Mouse (Mus musculus): Measurements from ENCODE around the gene Rapgef6. TPM values are rescaled to one million over a fixed set of nuclear protein-coding genes. Genes with fewer than 3 reads are reported as not detected.

The Rapgef6 gene
- polyA plus RNA-seq (2012; rRNA removed): 73.9 and 82.0 TPM in 2 replicates

DNA sequence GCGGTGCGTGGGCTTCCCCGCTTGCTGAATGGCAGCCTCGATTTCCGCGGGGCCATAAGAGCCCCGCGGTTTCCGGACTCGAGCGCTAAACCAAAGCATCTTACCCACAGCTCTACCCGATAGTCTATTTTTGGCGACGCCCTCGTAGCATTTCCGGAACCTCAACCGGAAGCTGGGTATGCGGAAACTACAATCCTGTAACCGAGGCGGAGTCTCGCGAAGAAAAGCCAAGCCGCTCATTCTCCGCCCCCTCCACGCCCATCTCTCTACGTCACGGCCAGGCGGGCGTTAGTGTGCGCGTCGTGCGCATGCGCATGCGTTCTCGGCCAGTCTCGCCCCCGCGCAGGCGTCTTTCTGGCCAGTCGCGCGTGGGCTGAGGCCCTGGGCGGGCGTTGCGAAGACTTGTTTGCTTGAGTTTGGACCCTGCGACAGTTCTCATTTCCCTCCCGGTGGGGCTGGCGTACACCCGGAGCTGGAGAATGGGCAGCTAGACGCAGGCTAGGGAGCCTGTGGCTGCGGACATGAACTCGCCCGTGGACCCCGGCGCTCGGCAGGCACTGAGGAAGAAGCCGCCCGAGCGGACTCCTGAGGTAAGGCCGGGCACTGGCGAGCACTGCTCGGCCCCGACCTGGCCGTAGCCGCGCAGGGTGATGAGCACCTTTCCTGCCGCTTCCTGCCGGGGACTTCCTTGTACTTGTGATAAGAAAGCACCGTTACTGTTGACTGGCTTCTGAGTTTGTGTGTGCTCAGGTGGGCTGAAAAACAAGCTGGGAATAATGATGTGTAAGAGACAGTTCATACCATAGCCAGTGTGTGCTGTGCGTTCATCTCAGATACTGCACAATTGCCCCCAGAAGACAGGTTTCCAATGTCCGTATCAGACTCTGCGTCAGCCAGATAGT is at the start of gene Rapgef6:
Rapgef6 (plus strand) TSS at position 319 of the 902 bp plus-strand sequence.
- peak within 1 kb of the TSS; percentile 66 for H3K27ac ChIP-seq (ENCODE audit: control insufficient read depth, insufficient read depth, low read length)
- peak; percentile 99 for DNase-seq
- H3K4me3 ChIP-seq (ENCODE audit: control insufficient read depth, insufficient read depth, low read length): peak within 1 kb of the TSS; percentile 77
- H3K27me3 ChIP-seq (ENCODE audit: control insufficient read depth, insufficient read depth, low read length): no peaks in the 10 kb centered on the region
- peaks cover 6% of the 10 kb centered on the region for H3K4me1 ChIP-seq (replicated peaks; ENCODE audit: control insufficient read depth, insufficient read depth, low read length)
- TF ChIP-seq POLR2A (IDR thresholded peaks at IDR 0.05; ENCODE audit: control insufficient read depth, extremely low read depth, insufficient read depth, low read length, poor library complexity): peak; percentile 86
- TF ChIP-seq CTCF (IDR thresholded peaks at IDR 0.05; ENCODE audit: borderline replicate concordance, control insufficient read depth, extremely low read depth, insufficient read depth, low read length, poor library complexity): peak; percentile 57; the same call in 1 of the 2 replicates
- WGBS: under 1% methylated on average over 73 of the region's 73 CpGs
- H3K36me3 ChIP-seq (ENCODE audit: control insufficient read depth, insufficient read depth, low read length): no peaks in the 10 kb centered on the region

DNA sequence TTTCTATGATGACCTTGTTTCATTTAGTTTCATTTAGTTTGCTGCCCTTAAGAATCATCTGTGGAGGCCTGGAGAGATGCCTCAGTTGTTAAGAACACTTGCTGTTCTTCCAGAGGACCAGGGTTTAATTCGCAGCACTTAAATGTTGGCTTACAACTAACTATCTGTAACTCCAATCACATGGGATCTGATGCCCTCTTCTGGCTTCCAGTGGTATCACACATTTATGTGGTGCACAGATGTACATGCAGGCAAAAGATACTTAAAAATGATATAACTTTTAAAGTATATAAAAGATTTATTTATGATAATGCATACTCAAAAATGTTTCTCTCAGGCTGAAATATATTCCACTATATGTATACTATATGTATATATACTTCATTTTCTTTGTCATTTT is 44.2 kb upstream of the Rapgef6 start:
- Histone ChIP-seq H3K4me3 (ENCODE audit: control insufficient read depth, insufficient read depth, low read length) (no peak overlapping the region), H3K4me1 (replicated peaks; ENCODE audit: control insufficient read depth, insufficient read depth, low read length) (no peaks in the 10 kb centered on the region), H3K36me3 (ENCODE audit: control insufficient read depth, insufficient read depth, low read length) (0 out of 2 replicates have a peak, but pooled peaks cover 4% of the 10 kb centered on the region), H3K27me3 (ENCODE audit: control insufficient read depth, insufficient read depth, low read length) (no peaks in the 10 kb centered on the region), H3K27ac (ENCODE audit: control insufficient read depth, insufficient read depth, low read length) (no peak overlapping the region)
- WGBS: 95% methylated on average over 1 of the region's 1 CpGs
- TF ChIP-seq POLR2A (IDR thresholded peaks at IDR 0.05; ENCODE audit: control insufficient read depth, extremely low read depth, insufficient read depth, low read length, poor library complexity): no peak
- TF ChIP-seq CTCF (IDR thresholded peaks at IDR 0.05; ENCODE audit: borderline replicate concordance, control insufficient read depth, extremely low read depth, insufficient read depth, low read length, poor library complexity): no peak
- peak; percentile 35 for DNase-seq

GRCm38 (mm10) chr11:54486041-54486440 is 36.6 kb upstream of the Rapgef6 start:
- WGBS: 94% methylated on average over 3 of the region's 3 CpGs
- H3K36me3 ChIP-seq (ENCODE audit: control insufficient read depth, insufficient read depth, low read length): 0 out of 2 replicates have a peak, but pooled peaks cover 1% of the 10 kb centered on the region
- DNase-seq: no peak
- H3K27ac ChIP-seq (ENCODE audit: control insufficient read depth, insufficient read depth, low read length): no peak overlapping the region
- H3K27me3 ChIP-seq (ENCODE audit: control insufficient read depth, insufficient read depth, low read length): no peaks in the 10 kb centered on the region
- H3K4me1 ChIP-seq (replicated peaks; ENCODE audit: control insufficient read depth, insufficient read depth, low read length): no peaks in the 10 kb centered on the region
- TF ChIP-seq POLR2A (IDR thresholded peaks at IDR 0.05; ENCODE audit: control insufficient read depth, extremely low read depth, insufficient read depth, low read length, poor library complexity) (no peak), CTCF (IDR thresholded peaks at IDR 0.05; ENCODE audit: borderline replicate concordance, control insufficient read depth, extremely low read depth, insufficient read depth, low read length, poor library complexity) (no peak)
- no peak overlapping the region for H3K4me3 ChIP-seq (ENCODE audit: control insufficient read depth, insufficient read depth, low read length)

GRCm38 (mm10) chr11:54491946-54492558 is 30.6 kb upstream of the Rapgef6 start:
- 96% methylated on average over 1 of the region's 1 CpGs for WGBS
- no peak for TF ChIP-seq CTCF (IDR thresholded peaks at IDR 0.05; ENCODE audit: borderline replicate concordance, control insufficient read depth, extremely low read depth, insufficient read depth, low read length, poor library complexity)
- no peak for TF ChIP-seq POLR2A (IDR thresholded peaks at IDR 0.05; ENCODE audit: control insufficient read depth, extremely low read depth, insufficient read depth, low read length, poor library complexity)
- Histone ChIP-seq H3K27me3 (ENCODE audit: control insufficient read depth, insufficient read depth, low read length) (no peaks in the 10 kb centered on the region), H3K36me3 (ENCODE audit: control insufficient read depth, insufficient read depth, low read length) (no peaks in the 10 kb centered on the region), H3K4me1 (replicated peaks; ENCODE audit: control insufficient read depth, insufficient read depth, low read length) (no peaks in the 10 kb centered on the region), H3K27ac (ENCODE audit: control insufficient read depth, insufficient read depth, low read length) (no peak overlapping the region), H3K4me3 (ENCODE audit: control insufficient read depth, insufficient read depth, low read length) (no peak overlapping the region)
- no peak for DNase-seq

- 6% methylated on average over 4 of the region's 4 CpGs for WGBS
- TF ChIP-seq POLR2A (IDR thresholded peaks at IDR 0.05; ENCODE audit: control insufficient read depth, extremely low read depth, insufficient read depth, low read length, poor library complexity): no peak
- TF ChIP-seq CTCF (IDR thresholded peaks at IDR 0.05; ENCODE audit: borderline replicate concordance, control insufficient read depth, extremely low read depth, insufficient read depth, low read length, poor library complexity): no peak
Measured at GRCm38 (mm10) chr11:54492559-54492958, 30.1 kb upstream of the Rapgef6 start.

DNA sequence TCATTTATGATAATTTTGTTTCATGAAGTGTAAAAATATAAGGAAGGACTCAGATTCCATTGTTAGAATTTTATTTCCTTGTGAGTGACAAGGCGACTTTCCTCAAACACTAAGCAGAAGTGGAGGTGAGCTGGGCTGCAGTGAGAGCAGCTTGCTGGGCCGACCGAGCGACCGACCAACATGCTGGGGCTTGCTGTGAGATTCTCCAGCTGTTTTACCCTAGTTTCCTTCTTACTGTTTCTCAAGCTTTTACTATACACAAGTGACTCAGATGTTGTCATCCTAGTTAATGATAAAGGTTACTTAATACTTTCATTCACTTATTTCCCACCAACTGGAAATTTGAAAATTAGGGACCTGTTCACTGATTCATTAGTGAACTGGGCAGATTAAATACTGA is 22.8 kb upstream of the Rapgef6 start:
- TF ChIP-seq CTCF (IDR thresholded peaks at IDR 0.05; ENCODE audit: borderline replicate concordance, control insufficient read depth, extremely low read depth, insufficient read depth, low read length, poor library complexity): no peak
- no peak for TF ChIP-seq POLR2A (IDR thresholded peaks at IDR 0.05; ENCODE audit: control insufficient read depth, extremely low read depth, insufficient read depth, low read length, poor library complexity)
- no peak overlapping the region for H3K27ac ChIP-seq (ENCODE audit: control insufficient read depth, insufficient read depth, low read length)
- H3K27me3 ChIP-seq (ENCODE audit: control insufficient read depth, insufficient read depth, low read length): no peaks in the 10 kb centered on the region
- DNase-seq: no peak
- 0 out of 2 replicates have a peak, but pooled peaks cover 3% of the 10 kb centered on the region for H3K4me1 ChIP-seq (replicated peaks; ENCODE audit: control insufficient read depth, insufficient read depth, low read length)
- peaks cover 20% of the 10 kb centered on the region for H3K36me3 ChIP-seq (ENCODE audit: control insufficient read depth, insufficient read depth, low read length)
- 96% methylated on average over 5 of the region's 5 CpGs for WGBS
- H3K4me3 ChIP-seq (ENCODE audit: control insufficient read depth, insufficient read depth, low read length): no peak overlapping the region

More at GRCm38 (mm10) chr11:54492559-54492958, 30.1 kb upstream of the Rapgef6 start:
- no peak overlapping the region for H3K4me3 ChIP-seq (ENCODE audit: control insufficient read depth, insufficient read depth, low read length)
- no peak overlapping the region for H3K27ac ChIP-seq (ENCODE audit: control insufficient read depth, insufficient read depth, low read length)
- H3K4me1 ChIP-seq (replicated peaks; ENCODE audit: control insufficient read depth, insufficient read depth, low read length): no peaks in the 10 kb centered on the region
- DNase-seq: peak; percentile 19
- H3K27me3 ChIP-seq (ENCODE audit: control insufficient read depth, insufficient read depth, low read length): no peaks in the 10 kb centered on the region
- H3K36me3 ChIP-seq (ENCODE audit: control insufficient read depth, insufficient read depth, low read length): no peaks in the 10 kb centered on the region

Data from thymus, adult 2 months (tissue).